Mouse (Mus musculus) lung, postnatal 0 days (tissue): ENCODE measurements around the gene Kank1.

Experiments used
- CTCF ChIP-seq: IDR thresholded peaks from 2 replicates; pipeline ENCODE4 v1.5.1; 2016; ENCODE audit warnings: antibody characterized with exemption, mild to moderate bottlenecking
- EP300 ChIP-seq: IDR thresholded peaks from 2 replicates; pipeline ENCODE4 v1.6.1; 2016; ENCODE audit warnings: antibody characterized with exemption, mild to moderate bottlenecking, control low read depth

- TF ChIP-seq CTCF, result no peak
- TF ChIP-seq EP300, result no peak
Measured at GRCm38 (mm10) chr19:25207731-25208361, 28.9 kb upstream of the Kank1 start.
